Mouse (Mus musculus) layer of hippocampus, postnatal 10 days (tissue): Measurements from ENCODE around the gene B3galnt2. TPM values are rescaled to one million over a fixed set of nuclear protein-coding genes. Genes with fewer than 3 reads are reported as not detected.
"Not testable (repeated sequence)": the region's sequence is repeated elsewhere in the genome, so short reads cannot be mapped to it uniquely, and the experiment has no call there.

Experiments used
- DNase-seq, 2 experiments: peaks; one replicate each; pipeline ENCODE4 v3.0.0; 2021; ENCODE audit warnings: low spot score in 2 of 2
- total RNA-seq, 2 experiments: library from RNA; stranded (reverse); gene quantifications; 2 replicates each; pipeline ENCODE4 v1.2.3; 2021

The B3galnt2 gene
- total RNA-seq, 2 experiments from 2014 or later, result 13.0 to 15.4 TPM

DNA sequence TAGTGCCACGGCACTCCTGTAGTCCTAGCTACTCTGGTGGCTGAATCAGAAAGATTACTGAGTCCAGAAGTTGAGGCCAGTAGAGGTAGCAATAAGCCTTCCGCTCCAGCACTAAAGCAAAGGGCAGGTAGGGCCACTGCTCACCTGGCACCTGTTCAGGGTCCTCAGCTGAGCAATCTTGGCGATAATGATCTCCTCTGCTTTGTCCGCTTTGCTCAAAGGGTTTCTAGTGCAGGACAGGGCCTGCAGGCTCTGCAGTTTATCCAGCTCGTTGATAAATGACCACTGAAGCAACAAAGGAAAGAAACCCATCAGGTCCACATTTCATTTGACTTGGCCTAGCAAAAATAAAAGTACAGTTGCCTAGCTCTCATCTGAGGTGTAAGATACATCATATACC, 50.7 kb downstream of the B3galnt2 start:
- DNase-seq, result no peak

DNA sequence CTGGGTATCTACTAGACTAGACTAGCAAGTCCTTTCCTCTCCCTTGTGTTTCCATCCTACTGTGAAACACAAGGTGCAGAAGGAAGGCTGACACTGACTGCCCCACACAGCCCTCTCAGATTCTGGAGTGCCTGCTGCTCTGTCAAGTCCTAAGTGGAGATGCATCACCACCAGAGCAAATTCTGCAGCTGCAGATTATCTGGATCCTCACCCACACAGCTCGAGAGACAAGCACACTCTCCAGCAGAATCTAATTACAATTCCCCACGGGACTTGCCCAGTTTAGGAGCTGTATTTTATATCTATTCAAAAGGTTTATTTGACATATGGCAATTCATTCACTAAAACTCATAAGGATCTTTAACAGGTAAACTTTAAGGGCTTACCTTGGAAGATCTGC, 51.8 kb downstream of the B3galnt2 start:
- DNase-seq, result no peak

DNA sequence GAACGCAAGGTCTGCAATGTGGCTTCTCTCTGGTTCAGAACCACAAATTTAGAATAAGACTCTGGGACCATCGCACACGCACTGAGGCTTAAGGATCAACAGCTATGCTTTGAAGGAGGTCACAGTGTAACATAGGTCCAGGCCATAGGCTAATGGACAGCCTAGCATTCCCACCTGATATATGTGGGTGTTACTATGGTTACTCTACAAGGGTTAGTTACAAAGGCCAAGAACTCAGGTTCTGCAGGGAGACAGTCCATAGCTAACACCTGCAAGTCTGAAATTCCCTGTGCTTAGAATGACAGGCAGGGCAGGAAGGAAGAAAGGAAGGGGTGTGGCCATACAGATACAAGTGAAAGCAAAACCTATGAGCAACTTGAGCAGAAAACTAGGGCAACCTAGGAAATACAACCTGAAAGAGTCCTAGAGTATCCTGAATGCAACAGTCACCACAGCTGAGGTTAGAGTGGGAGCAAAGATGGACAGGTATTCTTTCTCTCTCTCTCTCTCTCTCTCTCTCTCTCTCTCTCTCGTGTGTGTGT, 57.3 kb downstream of the B3galnt2 start:
- no peak for DNase-seq

DNA sequence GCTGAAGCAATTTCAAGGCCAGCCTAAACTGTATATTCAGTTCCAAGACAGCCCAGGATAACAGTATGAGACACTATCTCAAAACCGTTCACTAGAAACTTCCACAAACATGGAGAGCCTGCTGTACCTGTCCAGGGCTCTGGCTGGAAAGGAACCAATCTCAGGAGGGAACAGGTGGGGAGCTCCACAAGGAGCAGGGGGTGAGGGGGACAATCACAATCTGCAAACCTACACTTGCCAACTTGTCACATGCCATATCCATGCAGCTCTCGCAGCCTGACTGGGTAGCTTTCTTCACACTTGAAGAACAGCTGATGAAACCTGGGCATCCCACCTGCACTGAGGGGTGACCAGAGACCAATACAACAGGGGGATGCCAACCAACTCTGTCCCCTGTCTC, 59.7 kb downstream of the B3galnt2 start:
- no peak for DNase-seq

DNA sequence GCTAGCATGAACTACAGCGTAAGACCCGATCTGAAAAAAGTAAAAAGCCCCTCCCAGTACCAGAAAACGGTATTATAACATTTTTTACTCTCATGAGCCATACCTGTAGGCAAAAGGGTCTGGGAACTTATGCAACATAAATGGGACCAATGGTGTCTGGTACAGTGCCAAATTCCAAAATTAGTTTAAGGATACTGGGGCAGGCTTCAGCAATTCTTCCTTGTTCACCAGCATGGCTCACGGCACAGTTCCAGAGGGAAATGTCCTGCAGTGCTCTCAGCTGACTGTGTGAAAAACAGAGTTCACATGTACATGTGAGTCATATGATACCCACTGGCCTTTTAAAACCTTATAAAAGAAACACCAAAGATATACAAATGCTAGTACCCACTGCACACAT, 60.3 kb downstream of the B3galnt2 start:
- DNase-seq, result no peak

DNA sequence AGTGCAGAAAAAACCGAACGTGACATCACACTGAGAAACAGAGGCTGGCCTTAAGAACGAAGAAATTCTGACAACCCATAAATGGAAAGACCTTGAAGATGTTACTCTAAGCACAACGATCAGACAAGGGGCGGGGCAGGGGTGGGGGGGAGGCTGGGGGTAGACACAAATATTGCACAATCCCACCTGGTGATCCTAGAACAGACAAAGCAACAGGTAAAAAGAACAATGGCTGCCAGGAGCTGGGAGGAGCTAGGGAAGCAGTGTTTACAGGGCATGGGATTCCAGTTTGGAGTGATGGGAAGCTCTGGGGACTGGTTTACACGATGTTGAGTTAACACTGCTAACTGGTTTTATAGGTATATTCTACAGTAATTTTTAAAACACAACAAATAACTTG, 61.3 kb downstream of the B3galnt2 start:
- DNase-seq, result no peak

DNA sequence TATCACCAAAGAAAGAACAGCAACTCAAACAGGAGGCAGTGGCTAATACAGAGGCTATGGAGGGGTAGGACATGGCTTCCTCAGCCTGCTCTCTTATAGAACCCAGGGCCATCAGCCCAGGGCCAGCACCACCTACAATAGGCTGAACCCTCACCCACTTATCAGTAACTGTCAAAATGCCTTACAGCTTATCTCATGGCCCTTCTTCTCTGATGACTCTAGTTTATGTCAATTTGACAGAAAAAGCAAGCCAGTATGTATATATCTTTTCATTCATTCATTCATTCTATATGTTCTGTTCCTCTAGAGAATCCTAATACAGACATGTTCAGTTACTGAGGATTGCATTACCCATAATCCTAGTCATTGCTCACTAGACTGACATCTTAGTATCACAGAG, 64.0 kb downstream of the B3galnt2 start:
- DNase-seq, result no peak

DNA sequence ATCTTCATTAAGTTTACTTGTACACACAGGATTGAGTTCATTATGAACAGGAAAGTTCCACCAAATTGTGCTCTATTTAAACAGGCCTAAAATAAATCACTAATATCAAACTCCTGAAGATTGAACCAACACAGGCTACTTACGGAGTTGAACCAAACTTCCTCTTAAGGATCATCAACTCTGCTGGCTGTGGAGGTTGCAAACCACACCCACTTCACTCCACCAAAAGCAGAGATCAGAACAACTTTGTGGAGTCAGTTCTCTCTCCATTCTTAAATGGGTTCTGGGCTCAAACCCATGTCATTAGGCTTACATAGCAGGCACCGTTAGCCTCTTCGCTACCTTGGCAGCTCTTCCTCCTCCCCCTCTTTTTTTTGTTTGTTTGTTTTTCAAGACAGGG, 64.6 kb downstream of the B3galnt2 start:
- DNase-seq, result no peak

DNA sequence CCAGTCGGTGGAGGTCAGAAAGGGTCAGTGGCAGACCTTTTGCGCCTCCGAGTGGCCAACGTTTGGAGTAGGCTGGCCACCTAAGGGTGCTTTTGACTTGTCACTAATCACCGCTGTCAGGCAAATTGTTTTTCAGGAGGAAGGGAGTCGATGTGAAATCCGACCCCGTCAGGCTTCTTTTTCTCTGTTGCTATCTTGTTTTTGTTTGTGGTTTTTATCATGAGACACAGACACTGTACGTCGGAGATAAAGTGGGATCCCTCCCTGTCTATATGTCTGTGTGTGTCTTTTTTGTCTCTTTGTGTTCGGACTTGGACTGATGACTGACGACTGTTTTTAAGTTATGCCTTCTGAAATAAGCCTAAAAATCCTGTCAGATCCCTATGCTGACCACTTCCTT, 67.1 kb downstream of the B3galnt2 start:
- DNase-seq, result not testable (repeated sequence)

DNA sequence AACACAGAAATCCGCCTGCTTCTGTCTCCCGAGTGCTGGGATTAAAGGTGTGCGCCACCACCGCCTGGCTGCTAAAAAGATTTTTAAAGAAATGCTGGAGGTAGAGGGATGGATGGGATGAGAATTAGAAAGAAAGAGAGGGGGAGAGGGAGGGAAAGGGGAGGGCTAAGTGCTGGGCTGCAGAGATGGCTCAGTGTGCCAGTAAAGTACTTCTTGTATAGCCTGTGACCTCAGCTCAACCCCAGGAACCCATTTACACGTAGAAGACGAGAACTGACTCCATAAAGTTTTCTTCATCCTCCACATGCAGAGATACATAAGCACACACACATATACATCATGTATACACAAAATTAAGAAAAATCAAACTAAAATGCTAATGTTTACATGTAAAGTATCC, 71.3 kb downstream of the B3galnt2 start:
- DNase-seq, result no peak

DNA sequence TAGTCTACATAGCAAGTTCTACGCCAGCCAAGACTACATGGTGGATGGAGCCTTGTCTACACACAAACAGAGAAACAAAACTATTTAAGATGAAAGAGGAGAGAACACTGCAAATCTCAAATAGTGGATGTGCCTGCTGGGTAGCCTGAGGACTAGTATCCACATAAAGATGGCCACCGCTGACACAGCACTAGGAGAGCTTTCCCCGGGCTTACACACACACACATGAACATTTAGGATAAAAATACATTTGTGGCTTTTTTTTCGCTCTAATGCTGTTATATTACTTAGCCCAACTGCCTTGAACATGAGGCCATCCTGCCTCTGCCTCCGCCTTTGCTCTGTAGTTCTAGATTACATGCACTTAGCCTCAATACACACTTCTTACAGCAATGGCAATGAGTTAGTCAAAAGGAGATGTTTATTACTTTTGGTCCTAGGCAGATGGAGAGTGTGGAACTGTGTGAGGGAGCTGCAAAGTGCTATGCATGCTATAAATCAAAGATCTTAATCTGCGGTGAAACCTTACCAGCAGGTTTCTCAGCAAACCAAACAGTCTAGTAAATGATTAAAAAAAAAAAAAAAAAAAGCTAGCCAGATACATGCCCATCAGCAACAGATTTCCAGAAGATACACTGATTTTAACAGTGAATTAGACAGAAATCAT, 72.0 kb downstream of the B3galnt2 start:
- no peak for DNase-seq

DNA sequence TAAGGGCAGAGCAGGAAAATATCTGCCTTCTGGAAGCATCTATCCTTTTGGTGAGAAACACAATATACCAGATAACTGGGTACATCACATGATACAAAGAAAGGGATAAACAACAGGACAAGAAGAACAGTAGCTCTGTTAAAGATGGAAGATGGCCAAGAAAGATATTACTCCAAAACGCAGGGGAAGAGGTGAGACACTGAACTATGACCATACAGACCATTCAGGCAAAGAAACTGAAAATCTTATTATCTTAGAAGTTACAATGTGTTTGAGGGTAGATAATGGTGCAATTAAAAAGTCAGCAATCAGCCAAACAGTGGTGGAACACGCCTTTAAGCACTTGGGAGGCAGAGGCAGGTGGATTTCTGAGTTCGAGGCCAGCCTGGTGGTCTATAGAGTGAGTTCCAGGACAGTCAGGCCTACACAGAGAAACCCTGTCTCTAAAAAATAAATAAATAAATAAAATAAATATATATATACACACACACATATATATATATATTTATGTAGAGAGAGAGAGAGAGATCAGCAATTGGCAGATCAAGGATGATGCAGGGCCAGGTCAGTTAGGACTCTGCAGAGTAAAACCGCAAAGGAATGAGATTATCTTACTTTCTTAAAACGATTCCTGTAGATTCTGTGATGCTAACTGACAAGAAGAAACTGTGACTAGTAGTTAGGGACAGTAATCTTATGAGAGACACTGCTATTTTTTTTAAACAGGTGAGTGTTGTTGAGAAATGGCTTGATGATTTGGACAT, 79.2 kb downstream of the B3galnt2 start:
- DNase-seq, result no peak

DNA sequence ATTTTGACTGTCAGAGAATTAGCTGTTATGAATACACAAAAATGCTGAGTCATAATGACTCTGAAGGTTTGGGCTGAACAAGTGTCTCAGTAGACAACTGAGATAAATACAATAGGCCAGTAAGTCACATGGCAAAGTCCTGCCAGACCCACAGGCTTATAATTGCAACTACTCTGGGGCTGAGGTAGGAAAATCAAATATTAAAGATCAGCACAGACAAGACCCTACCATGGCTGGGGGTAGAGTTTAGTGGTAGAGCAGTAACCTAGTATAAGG, 79.7 kb downstream of the B3galnt2 start:
- no peak for DNase-seq

DNA sequence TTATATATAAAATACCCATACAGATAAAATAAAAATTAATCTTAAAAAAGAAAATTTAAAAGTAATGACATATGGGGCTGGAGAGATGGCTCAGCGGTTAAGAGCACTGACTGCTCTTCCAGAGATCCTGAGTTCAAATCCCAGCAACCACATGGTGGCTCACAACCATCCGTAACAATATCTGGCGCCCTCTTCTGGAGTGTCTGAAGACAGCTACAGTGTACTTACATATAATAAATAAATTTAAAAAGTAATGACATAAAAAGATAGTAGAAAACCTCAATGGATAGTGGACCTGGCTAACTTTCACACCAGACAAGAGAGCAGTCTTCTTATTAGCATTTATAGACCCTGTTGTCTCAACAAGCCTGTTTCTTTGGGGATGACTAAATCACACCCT, 81.1 kb downstream of the B3galnt2 start:
- DNase-seq, result not testable (repeated sequence)

DNA sequence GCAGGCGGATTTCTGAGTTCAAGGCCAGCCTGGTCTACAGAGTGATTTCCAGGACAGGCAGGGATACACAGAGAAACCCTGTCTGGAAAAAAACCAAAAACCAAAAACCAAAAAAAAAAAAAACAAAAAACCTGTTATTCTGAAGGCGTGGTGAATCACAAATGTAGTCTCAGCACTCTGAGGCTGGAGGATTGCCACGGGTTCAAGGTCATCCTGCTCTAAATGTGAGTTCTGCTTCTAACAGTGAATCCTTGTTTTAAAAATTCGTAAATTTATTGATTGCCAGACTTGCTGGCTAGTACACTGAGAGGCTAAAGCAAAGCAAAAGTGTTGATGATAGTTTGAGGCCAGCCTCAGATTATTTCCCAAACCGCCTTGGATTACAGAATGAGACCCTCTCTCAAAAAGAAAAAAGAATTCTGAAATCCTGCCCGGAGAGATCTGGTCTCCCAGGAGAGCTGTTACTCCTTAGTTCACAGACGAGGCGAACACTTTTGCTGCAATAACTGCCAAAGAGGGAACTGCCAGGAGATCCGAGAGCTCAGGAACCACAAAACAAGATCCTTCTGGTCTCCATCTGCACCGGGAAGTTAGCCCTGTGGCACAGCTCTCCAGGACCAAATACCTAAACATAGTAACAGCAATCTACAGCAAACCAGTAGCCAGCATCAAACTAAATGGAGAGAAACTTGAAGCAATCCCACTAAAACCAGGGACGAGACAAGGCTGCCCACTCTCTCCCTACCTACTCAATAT, 81.8 kb downstream of the B3galnt2 start:
- peak in 1 of 2 experiments; percentile 19 for DNase-seq

DNA sequence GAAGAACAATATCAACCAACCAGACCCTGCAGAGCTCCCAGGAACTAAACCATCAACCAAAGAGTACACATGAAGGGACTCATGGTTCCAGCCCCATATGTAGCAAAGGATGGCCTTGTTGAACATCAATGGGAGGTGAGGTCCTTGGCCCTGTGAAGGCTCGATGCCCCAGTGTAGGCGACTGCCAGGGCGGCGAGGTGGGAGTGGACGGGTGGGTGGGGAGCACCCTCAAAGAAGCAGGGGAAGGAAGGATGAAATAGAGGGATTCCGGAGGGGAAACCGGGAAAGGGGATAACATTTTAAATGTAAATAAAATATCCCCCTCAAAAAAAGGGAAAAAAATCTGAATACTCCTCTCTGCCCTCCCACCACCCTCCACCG, 84.6 kb downstream of the B3galnt2 start:
- no peak for DNase-seq

DNA sequence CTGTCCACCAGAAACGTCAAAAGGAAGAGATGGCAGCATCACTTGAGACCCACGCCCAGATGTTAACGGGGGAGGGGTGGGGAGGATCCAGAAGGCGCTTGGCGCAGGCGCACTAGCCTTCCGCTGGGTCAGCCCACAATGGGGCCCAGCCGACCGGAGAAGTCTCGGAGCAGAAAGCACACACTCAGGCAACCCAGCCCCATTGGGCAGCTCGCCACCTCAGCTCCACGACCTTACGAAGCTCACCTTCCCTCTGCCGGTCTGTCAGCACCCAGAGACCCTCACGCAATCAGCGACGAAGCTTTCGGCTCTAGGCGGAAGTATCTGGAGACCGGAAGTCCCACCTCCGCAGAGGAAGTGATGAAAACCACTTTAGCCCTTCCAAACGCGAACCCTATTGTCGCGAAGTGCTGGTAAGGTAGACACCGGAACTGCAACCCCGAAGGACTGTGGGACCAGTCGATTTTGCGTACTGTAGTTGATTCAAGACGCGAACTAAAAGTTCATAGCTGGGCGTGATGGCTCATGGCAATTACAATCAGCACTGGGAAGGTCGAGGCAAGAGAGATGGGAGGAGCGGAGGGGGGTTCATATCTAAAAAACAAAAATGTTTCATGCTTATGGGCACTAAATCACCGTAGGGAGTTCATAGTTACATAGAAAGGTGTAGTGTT, 85.2 kb downstream of the B3galnt2 start, which contains the start of gene Tbce:
Tbce (minus strand) TSS at position 347 of the 674 bp plus-strand sequence.
- peak; percentile 93 to 94 for DNase-seq

DNA sequence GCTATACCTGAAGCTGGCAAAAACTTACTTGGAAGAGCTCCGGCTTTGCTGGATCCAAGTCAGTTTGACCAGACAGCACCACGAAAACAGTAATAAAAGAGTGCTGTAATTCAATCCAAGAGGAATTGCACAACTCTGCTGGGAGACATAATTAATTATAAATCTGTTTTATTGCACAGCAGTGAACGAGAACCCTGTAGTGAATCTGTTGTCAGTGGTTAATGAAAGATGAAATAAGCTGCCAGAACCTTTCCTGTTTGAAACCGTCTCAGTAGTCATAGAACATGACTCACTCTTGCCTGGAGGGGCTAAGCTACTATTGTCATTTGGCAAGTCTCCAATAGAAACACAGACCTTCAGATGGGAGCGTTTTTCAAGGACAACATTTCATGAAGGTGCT, 85.9 kb downstream of the B3galnt2 start:
- no peak for DNase-seq

DNA sequence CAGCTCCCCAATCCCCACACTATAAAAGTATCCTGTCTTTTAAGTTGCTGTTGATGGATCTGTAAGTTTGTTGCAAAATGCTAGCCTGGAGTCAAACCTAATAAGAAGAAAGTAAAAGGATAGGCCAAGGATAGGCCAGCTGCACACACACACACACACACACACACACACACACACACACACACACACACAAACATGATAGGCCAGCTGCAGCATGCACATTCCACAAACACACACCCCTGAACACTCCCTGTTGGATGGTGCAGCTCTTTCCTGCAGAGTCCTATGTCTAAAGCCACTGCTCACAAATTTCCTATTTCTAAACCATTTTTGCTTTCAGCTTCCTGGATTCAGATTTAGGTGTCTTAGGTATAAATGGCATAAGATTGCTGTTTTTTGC, 89.6 kb downstream of the B3galnt2 start:
- DNase-seq, result no peak

DNA sequence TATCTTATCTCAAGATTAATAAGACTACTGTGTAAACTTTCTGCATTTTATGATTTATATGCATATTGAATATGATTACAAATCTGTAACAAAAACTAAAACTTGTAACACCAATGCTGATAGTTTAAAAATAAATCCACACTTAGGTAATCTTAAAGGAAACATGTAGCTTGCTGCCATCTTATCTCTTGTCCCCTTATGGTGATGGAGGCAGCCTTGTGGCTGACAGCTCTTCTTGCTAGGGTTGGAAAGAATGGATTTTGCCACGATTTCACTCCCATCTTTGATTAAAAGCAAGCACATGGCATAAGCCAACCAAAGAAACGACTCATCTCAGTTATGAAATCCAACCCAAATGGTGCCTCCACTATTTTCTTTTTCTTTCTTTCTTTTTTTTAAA, 90.3 kb downstream of the B3galnt2 start:
- no peak for DNase-seq
